Mouse (Mus musculus): Measurements from ENCODE around the gene Ctbp2. TPM values are rescaled to one million over a fixed set of nuclear protein-coding genes. Genes with fewer than 3 reads are reported as not detected.

Ctbp2 gene
- total RNA-seq, 1 experiment from 2014 or later = 13.8 TPM

- no peak for ATAC-seq (ENCODE audit: extremely low read depth, insufficient number of reproducible peaks, low FRiP score, poor library complexity, severe bottlenecking)
Observed at GRCm38 (mm10) chr7:133094161-133094560, 30.0 kb downstream of the Ctbp2 start.

GRCm38 (mm10) chr7:133093731-133094130 lies 30.4 kb downstream of the Ctbp2 start:
- no peak for ATAC-seq (ENCODE audit: extremely low read depth, insufficient number of reproducible peaks, low FRiP score, poor library complexity, severe bottlenecking)

GRCm38 (mm10) chr7:133090641-133091040 lies 33.5 kb downstream of the Ctbp2 start:
- ATAC-seq (ENCODE audit: extremely low read depth, insufficient number of reproducible peaks, low FRiP score, poor library complexity, severe bottlenecking) = no peak

GRCm38 (mm10) chr7:133089621-133090260 lies 34.4 kb downstream of the Ctbp2 start:
- ATAC-seq (ENCODE audit: extremely low read depth, insufficient number of reproducible peaks, low FRiP score, poor library complexity, severe bottlenecking) = no peak

GRCm38 (mm10) chr7:133088830-133089261 lies 35.3 kb downstream of the Ctbp2 start:
- no peak for ATAC-seq (ENCODE audit: extremely low read depth, insufficient number of reproducible peaks, low FRiP score, poor library complexity, severe bottlenecking)

GRCm38 (mm10) chr7:133088411-133088810 lies 35.7 kb downstream of the Ctbp2 start:
- no peak for ATAC-seq (ENCODE audit: extremely low read depth, insufficient number of reproducible peaks, low FRiP score, poor library complexity, severe bottlenecking)

- ATAC-seq (ENCODE audit: extremely low read depth, insufficient number of reproducible peaks, low FRiP score, poor library complexity, severe bottlenecking) = no peak
Observed at GRCm38 (mm10) chr7:133085408-133085807, 38.7 kb downstream of the Ctbp2 start.

- ATAC-seq (ENCODE audit: extremely low read depth, insufficient number of reproducible peaks, low FRiP score, poor library complexity, severe bottlenecking) = no peak
Observed at GRCm38 (mm10) chr7:133083936-133084614, 40.1 kb downstream of the Ctbp2 start.

- ATAC-seq (ENCODE audit: extremely low read depth, insufficient number of reproducible peaks, low FRiP score, poor library complexity, severe bottlenecking) = no peak
Observed at GRCm38 (mm10) chr7:133078929-133079328, 45.2 kb downstream of the Ctbp2 start.

GRCm38 (mm10) chr7:133074462-133075133 lies 49.6 kb downstream of the Ctbp2 start:
- no peak for ATAC-seq (ENCODE audit: extremely low read depth, insufficient number of reproducible peaks, low FRiP score, poor library complexity, severe bottlenecking)

GRCm38 (mm10) chr7:133073147-133073651 lies 51.0 kb downstream of the Ctbp2 start:
- no peak for ATAC-seq (ENCODE audit: extremely low read depth, insufficient number of reproducible peaks, low FRiP score, poor library complexity, severe bottlenecking)

- no peak for ATAC-seq (ENCODE audit: extremely low read depth, insufficient number of reproducible peaks, low FRiP score, poor library complexity, severe bottlenecking)
Observed at GRCm38 (mm10) chr7:133072535-133072934, 51.6 kb downstream of the Ctbp2 start.

GRCm38 (mm10) chr7:133067321-133067841 lies 56.8 kb downstream of the Ctbp2 start:
- no peak for ATAC-seq (ENCODE audit: extremely low read depth, insufficient number of reproducible peaks, low FRiP score, poor library complexity, severe bottlenecking)

GRCm38 (mm10) chr7:133066776-133067175 lies 57.4 kb downstream of the Ctbp2 start:
- no peak for ATAC-seq (ENCODE audit: extremely low read depth, insufficient number of reproducible peaks, low FRiP score, poor library complexity, severe bottlenecking)

GRCm38 (mm10) chr7:133062055-133062454 lies 62.1 kb downstream of the Ctbp2 start:
- no peak for ATAC-seq (ENCODE audit: extremely low read depth, insufficient number of reproducible peaks, low FRiP score, poor library complexity, severe bottlenecking)

- no peak for ATAC-seq (ENCODE audit: extremely low read depth, insufficient number of reproducible peaks, low FRiP score, poor library complexity, severe bottlenecking)
Observed at GRCm38 (mm10) chr7:133060170-133060569, 64.0 kb downstream of the Ctbp2 start.

GRCm38 (mm10) chr7:133059517-133060104 lies 64.5 kb downstream of the Ctbp2 start:
- ATAC-seq (ENCODE audit: extremely low read depth, insufficient number of reproducible peaks, low FRiP score, poor library complexity, severe bottlenecking) = no peak

GRCm38 (mm10) chr7:133059150-133059509 lies 65.0 kb downstream of the Ctbp2 start:
- ATAC-seq (ENCODE audit: extremely low read depth, insufficient number of reproducible peaks, low FRiP score, poor library complexity, severe bottlenecking) = no peak

GRCm38 (mm10) chr7:133058496-133059149 lies 65.5 kb downstream of the Ctbp2 start:
- no peak for ATAC-seq (ENCODE audit: extremely low read depth, insufficient number of reproducible peaks, low FRiP score, poor library complexity, severe bottlenecking)

Measured in neutrophil, adult 5-6 weeks (primary cell).